Mouse (Mus musculus) hindbrain, embryonic 14.5 days (tissue): ENCODE data around the gene Slc39a11. TPM values are rescaled to one million over a fixed set of nuclear protein-coding genes. Genes with fewer than 3 reads are reported as not detected.

Source experiments
- ATAC-seq: fragments of 200-750 bp; cut with Nextera tagmentation; 2 replicates; pipeline ENCODE4 v1.8.0; 2017; ENCODE audit warnings: moderate number of reproducible peaks, mild to moderate bottlenecking, moderate TSS enrichment, moderate library complexity; ENCODE audit not compliant: low FRiP score
- DNase-seq: peaks from one replicate; pipeline ENCODE4 v3.0.0-alpha.2; 2015; ENCODE audit warnings: low spot score
- H3K27ac ChIP-seq: fragments of 300-500 bp; sonication (generic); 2 replicates; pipeline ENCODE4 v1.5.1; 2014; ENCODE audit warnings: mild to moderate bottlenecking, moderate library complexity
- H3K27me3 ChIP-seq: fragments of 300-500 bp; sonication (generic); 2 replicates; pipeline ENCODE4 v1.6.1; 2014; ENCODE audit warnings: mild to moderate bottlenecking, low read length, mixed read lengths; ENCODE audit not compliant: control insufficient read depth, insufficient read depth
- H3K36me3 ChIP-seq: fragments of 300-500 bp; sonication (generic); replicated peaks from 2 replicates; pipeline ENCODE4 v1.6.1; 2014; ENCODE audit not compliant: control insufficient read depth, insufficient read depth
- H3K4me1 ChIP-seq: fragments of 300-500 bp; sonication (generic); replicated peaks from 2 replicates; pipeline ENCODE4 v1.6.1; 2014; ENCODE audit warnings: antibody characterized with exemption, low read length, mixed read lengths; ENCODE audit not compliant: control insufficient read depth, insufficient read depth
- H3K4me2 ChIP-seq: fragments of 300-500 bp; sonication (generic); replicated peaks from 2 replicates; pipeline ENCODE4 v1.6.1; 2014; ENCODE audit warnings: mild to moderate bottlenecking, moderate library complexity
- H3K4me3 ChIP-seq: fragments of 300-500 bp; sonication (generic); replicated peaks from 2 replicates; pipeline ENCODE4 v1.5.1; 2014; ENCODE audit warnings: mild to moderate bottlenecking, low read length
- H3K9ac ChIP-seq: fragments of 300-500 bp; sonication (generic); 2 replicates; pipeline ENCODE4 v1.6.1; 2014
- H3K9me3 ChIP-seq: fragments of 300-500 bp; sonication (generic); 2 replicates; pipeline ENCODE4 v1.6.1; 2016; ENCODE audit warnings: low read length; ENCODE audit not compliant: control insufficient read depth
- WGBS: fragments of 180-500 bp; shearing (Covaris S2); extraction: QIAGEN DNeasy Blood & Tissue Kit; methylation state at CpG from one replicate; pipeline ENCODE4 v1.1.7; 2014; 5-methylcytosine and 5-hydroxymethylcytosine counted together
- polyA plus RNA-seq: library from polyadenylated mRNA; unstranded; fragments of >200 nt; fragmentation: Nextera tagmentation; extraction: Ambion mirVana; gene quantifications from 2 replicates; pipeline ENCODE4 v1.2.1, GENCODE M21; 2014

Gene Slc39a11
- polyA plus RNA-seq, 1 experiment from 2014 or later, result 25.5 TPM

DNA sequence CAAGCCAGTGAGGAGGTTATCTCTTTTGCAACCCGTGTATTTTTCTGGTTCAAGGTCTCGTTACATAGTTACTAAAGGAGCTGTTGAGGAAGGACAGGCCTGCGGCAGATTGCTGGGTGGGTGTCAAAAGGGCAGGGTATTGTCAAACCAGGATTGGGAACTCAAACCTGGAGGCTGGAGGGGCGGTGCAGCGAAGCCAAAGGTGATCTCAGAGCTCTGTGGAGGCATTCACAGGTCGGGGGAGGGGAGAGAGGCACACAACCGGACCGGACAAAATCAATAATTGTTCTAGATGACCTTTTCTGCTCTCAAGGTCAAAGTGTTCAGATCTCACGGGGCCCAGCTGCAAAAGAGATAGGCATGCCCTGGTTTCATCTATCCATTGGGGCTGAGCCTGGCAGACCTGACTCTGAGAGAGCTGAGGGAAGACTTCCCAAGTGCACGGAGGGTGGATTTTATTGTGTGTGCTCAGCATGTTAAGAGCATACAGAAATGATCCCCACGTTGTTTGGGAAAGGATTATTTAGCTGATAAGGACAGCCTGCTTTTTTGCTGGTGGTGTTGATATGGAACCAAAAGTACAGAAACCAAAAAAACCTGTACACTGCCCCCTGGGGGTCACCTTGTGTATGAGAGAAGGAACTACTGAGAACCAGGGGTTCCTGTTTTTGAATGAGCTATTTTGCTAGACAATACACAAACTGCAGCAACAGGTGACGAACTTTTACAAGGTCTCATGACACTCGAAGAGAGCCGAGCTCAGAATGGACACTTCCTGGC lies 32.6 kb downstream of the Slc39a11 start:
- Histone ChIP-seq H3K36me3 (no peaks in the 10 kb centered on the region), H3K27ac (no peak overlapping the region), H3K4me2 (peak overlapping the region; percentile 77; the same call in 1 of the 2 replicates), H3K4me1 (peaks cover 25% of the 10 kb centered on the region; the same call in 1 of the 2 replicates), H3K9me3 (no peaks in the 10 kb centered on the region), H3K9ac (no peak overlapping the region), H3K27me3 (peaks cover 4% of the 10 kb centered on the region; the same call in 1 of the 2 replicates), H3K4me3 (no peak overlapping the region)
- WGBS, result 32% methylated on average over 14 of the region's 14 CpGs
- DNase-seq (peak; percentile 83), ATAC-seq (no peak)

DNA sequence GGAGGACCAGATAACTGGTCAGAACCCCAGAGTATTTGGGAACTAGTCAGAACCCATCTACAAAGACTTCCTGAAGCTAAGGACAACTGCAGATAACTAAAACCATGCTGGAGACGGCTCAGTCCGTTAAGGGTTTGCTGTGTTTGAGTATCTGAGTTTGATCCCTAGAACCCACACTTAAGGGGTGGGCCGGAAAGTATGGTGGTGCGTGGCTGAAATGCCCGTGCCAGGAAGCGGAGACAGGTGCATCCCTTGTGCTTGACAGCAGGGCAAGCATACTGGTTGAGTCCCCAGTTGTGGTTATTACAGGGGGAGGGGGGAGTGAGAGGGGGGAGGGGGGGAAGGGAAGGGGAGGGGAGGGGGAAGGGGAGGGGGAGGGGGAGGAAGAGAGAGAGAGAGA lies 35.4 kb downstream of the Slc39a11 start:
- no peak overlapping the region for H3K4me2 ChIP-seq
- WGBS, result 83% methylated on average over 6 of the region's 6 CpGs

GRCm38 (mm10) chr11:113611664-113612611 lies 37.9 kb downstream of the Slc39a11 start:
- Histone ChIP-seq H3K4me2 (peak overlapping the region; percentile 11; the same call in 1 of the 2 replicates), H3K36me3 (no peaks in the 10 kb centered on the region), H3K27me3 (no peaks in the 10 kb centered on the region), H3K4me3 (no peak overlapping the region), H3K9me3 (no peaks in the 10 kb centered on the region), H3K27ac (peak overlapping the region; percentile 38), H3K9ac (no peak overlapping the region), H3K4me1 (no peaks in the 10 kb centered on the region)
- ATAC-seq (peak; percentile 76; the same call in 1 of the 2 replicates), DNase-seq (peak; percentile 79)
- WGBS, result 7% methylated on average over 24 of the region's 24 CpGs

More for the DNA sequence above, 35.4 kb downstream of the Slc39a11 start:
- Histone ChIP-seq H3K9me3 (no peaks in the 10 kb centered on the region), H3K9ac (no peak overlapping the region), H3K4me3 (no peak overlapping the region), H3K27me3 (peaks cover 4% of the 10 kb centered on the region; the same call in 1 of the 2 replicates), H3K27ac (no peak overlapping the region), H3K36me3 (no peaks in the 10 kb centered on the region), H3K4me1 (peaks cover 12% of the 10 kb centered on the region; the same call in 1 of the 2 replicates)
- DNase-seq, result no peak
- ATAC-seq, result no peak

GRCm38 (mm10) chr11:113611112-113611646 lies 38.7 kb downstream of the Slc39a11 start:
- Histone ChIP-seq H3K4me3 (no peak overlapping the region), H3K27me3 (no peaks in the 10 kb centered on the region), H3K9ac (no peak overlapping the region), H3K4me2 (no peak overlapping the region), H3K27ac (no peak overlapping the region), H3K4me1 (no peaks in the 10 kb centered on the region), H3K9me3 (0 out of 2 replicates have a peak, but pooled peaks cover 1% of the 10 kb centered on the region), H3K36me3 (no peaks in the 10 kb centered on the region)
- DNase-seq (no peak), ATAC-seq (no peak)
- 86% methylated on average over 10 of the region's 10 CpGs for WGBS

DNA sequence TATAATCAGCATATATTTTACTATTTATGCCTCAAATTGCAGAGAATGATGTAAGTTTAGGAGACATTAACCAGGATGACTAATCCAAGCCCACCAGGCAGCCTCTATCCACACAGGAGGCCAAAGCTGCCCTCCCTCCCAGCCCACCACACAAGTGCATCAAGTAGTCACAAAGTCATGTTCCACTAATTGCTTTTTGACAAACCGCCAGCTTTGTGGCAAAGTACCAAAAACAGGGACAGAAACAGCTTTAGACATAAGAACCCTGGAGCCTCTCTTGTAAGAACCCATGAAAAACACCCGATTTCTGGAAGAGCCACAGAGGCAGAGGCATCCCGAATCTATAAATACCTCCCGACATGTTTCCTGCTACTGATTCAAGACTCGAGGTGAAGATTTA lies 39.6 kb downstream of the Slc39a11 start:
- DNase-seq, result peak; percentile 58
- ATAC-seq, result no peak
- H3K4me1 ChIP-seq, result no peaks in the 10 kb centered on the region
- no peak overlapping the region for H3K4me2 ChIP-seq
- H3K27me3 ChIP-seq, result no peaks in the 10 kb centered on the region
- no peak overlapping the region for H3K27ac ChIP-seq
- H3K9me3 ChIP-seq, result 0 out of 2 replicates have a peak, but pooled peaks cover 3% of the 10 kb centered on the region
- no peak overlapping the region for H3K9ac ChIP-seq
- H3K4me3 ChIP-seq, result no peak overlapping the region
- 68% methylated on average over 5 of the region's 5 CpGs for WGBS
- H3K36me3 ChIP-seq, result no peaks in the 10 kb centered on the region

DNA sequence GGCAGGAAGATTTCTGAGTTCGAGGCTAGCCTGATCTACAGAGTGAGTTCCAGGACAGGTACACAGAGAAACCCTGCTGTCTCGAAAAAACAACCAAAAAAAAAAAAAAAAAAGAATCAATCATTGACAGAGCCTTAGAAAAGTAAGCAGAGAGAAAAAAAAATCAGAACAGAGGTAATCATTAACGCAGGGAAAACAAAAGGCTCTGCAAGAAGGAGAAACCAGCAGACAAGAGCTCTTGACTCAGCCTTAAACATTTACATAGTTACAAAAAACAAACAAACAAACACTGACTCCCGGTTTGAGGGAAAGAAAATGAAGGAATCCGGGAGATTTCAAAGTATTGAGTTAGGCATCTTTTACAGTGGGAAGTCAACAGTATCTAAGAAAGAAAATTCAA lies 40.3 kb downstream of the Slc39a11 start:
- H3K4me2 ChIP-seq, result no peak overlapping the region
- 80% methylated on average over 5 of the region's 5 CpGs for WGBS
- H3K4me3 ChIP-seq, result no peak overlapping the region
- no peak overlapping the region for H3K9ac ChIP-seq
- no peaks in the 10 kb centered on the region for H3K4me1 ChIP-seq
- DNase-seq, result no peak
- no peaks in the 10 kb centered on the region for H3K27me3 ChIP-seq
- ATAC-seq, result no peak
- 0 out of 2 replicates have a peak, but pooled peaks cover 3% of the 10 kb centered on the region for H3K9me3 ChIP-seq
- no peaks in the 10 kb centered on the region for H3K36me3 ChIP-seq
- no peak overlapping the region for H3K27ac ChIP-seq

GRCm38 (mm10) chr11:113607556-113607955 lies 42.3 kb downstream of the Slc39a11 start:
- H3K27ac ChIP-seq, result no peak overlapping the region
- H3K9ac ChIP-seq, result no peak overlapping the region
- 96% methylated on average over 12 of the region's 12 CpGs for WGBS
- H3K9me3 ChIP-seq, result 0 out of 2 replicates have a peak, but pooled peaks cover 3% of the 10 kb centered on the region
- H3K27me3 ChIP-seq, result no peaks in the 10 kb centered on the region
- no peak for DNase-seq
- no peak overlapping the region for H3K4me2 ChIP-seq
- no peaks in the 10 kb centered on the region for H3K36me3 ChIP-seq
- no peak for ATAC-seq
- H3K4me3 ChIP-seq, result no peak overlapping the region
- H3K4me1 ChIP-seq, result no peaks in the 10 kb centered on the region

GRCm38 (mm10) chr11:113601616-113602343 lies 48.1 kb downstream of the Slc39a11 start:
- Histone ChIP-seq H3K27ac (peak overlapping the region; percentile 51), H3K9ac (no peak overlapping the region), H3K9me3 (0 out of 2 replicates have a peak, but pooled peaks cover 3% of the 10 kb centered on the region), H3K4me2 (no peak overlapping the region), H3K4me3 (no peak overlapping the region), H3K27me3 (no peaks in the 10 kb centered on the region), H3K36me3 (no peaks in the 10 kb centered on the region), H3K4me1 (peaks cover 14% of the 10 kb centered on the region; the same call in 1 of the 2 replicates)
- no peak for DNase-seq
- peak; percentile 46; the same call in 1 of the 2 replicates for ATAC-seq
- WGBS, result 33% methylated on average over 12 of the region's 12 CpGs
